Mouse (Mus musculus): Measurements from ENCODE around the gene Dab1. TPM values are rescaled to one million over a fixed set of nuclear protein-coding genes. Genes with fewer than 3 reads are reported as not detected.

The Dab1 gene
- total RNA-seq, 2 experiments from 2014 or later = not detected

GRCm38 (mm10) chr4:103804461-103804860 lies 185.3 kb downstream of the Dab1 start:
- DNase-seq (ENCODE audit: low spot score) = no peak

GRCm38 (mm10) chr4:103822669-103823068 lies 203.5 kb downstream of the Dab1 start:
- DNase-seq (ENCODE audit: low spot score) = no peak

GRCm38 (mm10) chr4:103838377-103838776 lies 219.2 kb downstream of the Dab1 start:
- DNase-seq (ENCODE audit: low spot score) = no peak

GRCm38 (mm10) chr4:103839541-103839940 lies 220.4 kb downstream of the Dab1 start:
- DNase-seq (ENCODE audit: low spot score) = no peak

GRCm38 (mm10) chr4:103841126-103841525 lies 222.0 kb downstream of the Dab1 start:
- DNase-seq (ENCODE audit: low spot score) = no peak

- no peak for DNase-seq (ENCODE audit: low spot score)
Observed at GRCm38 (mm10) chr4:103844635-103845034, 225.5 kb downstream of the Dab1 start.

GRCm38 (mm10) chr4:103857173-103857572 lies 238.0 kb downstream of the Dab1 start:
- no peak for DNase-seq (ENCODE audit: low spot score)

GRCm38 (mm10) chr4:103875564-103875963 lies 256.4 kb downstream of the Dab1 start:
- no peak for DNase-seq (ENCODE audit: low spot score)

GRCm38 (mm10) chr4:103878841-103879240 lies 259.7 kb downstream of the Dab1 start:
- DNase-seq (ENCODE audit: low spot score) = no peak

GRCm38 (mm10) chr4:103881641-103882040 lies 262.5 kb downstream of the Dab1 start:
- no peak for DNase-seq (ENCODE audit: low spot score)

- DNase-seq (ENCODE audit: low spot score) = no peak
Observed at GRCm38 (mm10) chr4:103888086-103888485, 268.9 kb downstream of the Dab1 start.

GRCm38 (mm10) chr4:103889110-103889509 lies 270.0 kb downstream of the Dab1 start:
- DNase-seq (ENCODE audit: low spot score) = no peak

- no peak for DNase-seq (ENCODE audit: low spot score)
Observed at GRCm38 (mm10) chr4:103896806-103897205, 277.6 kb downstream of the Dab1 start.

- no peak for DNase-seq (ENCODE audit: low spot score)
Observed at GRCm38 (mm10) chr4:103897702-103898101, 278.5 kb downstream of the Dab1 start.

- no peak for DNase-seq (ENCODE audit: low spot score)
Observed at GRCm38 (mm10) chr4:103911441-103911840, 292.3 kb downstream of the Dab1 start.

- DNase-seq (ENCODE audit: low spot score) = no peak
Observed at GRCm38 (mm10) chr4:103912071-103912470, 292.9 kb downstream of the Dab1 start.

GRCm38 (mm10) chr4:103922431-103922931 lies 303.3 kb downstream of the Dab1 start:
- no peak for DNase-seq (ENCODE audit: low spot score)

GRCm38 (mm10) chr4:103926682-103927081 lies 307.5 kb downstream of the Dab1 start:
- DNase-seq (ENCODE audit: low spot score) = no peak

GRCm38 (mm10) chr4:103929631-103930030 lies 310.5 kb downstream of the Dab1 start:
- DNase-seq (ENCODE audit: low spot score) = no peak

- no peak for DNase-seq (ENCODE audit: low spot score)
Observed at GRCm38 (mm10) chr4:103934364-103934763, 315.2 kb downstream of the Dab1 start.

GRCm38 (mm10) chr4:103948255-103948654 lies 329.1 kb downstream of the Dab1 start:
- no peak for DNase-seq (ENCODE audit: low spot score)

GRCm38 (mm10) chr4:103953652-103954220 lies 334.6 kb downstream of the Dab1 start:
- DNase-seq (ENCODE audit: low spot score) = no peak

- DNase-seq (ENCODE audit: low spot score) = no peak
Observed at GRCm38 (mm10) chr4:103961134-103962049, 342.2 kb downstream of the Dab1 start.
